Mouse (Mus musculus) ES-Bruce4 (cell line): ENCODE results near the gene Nadk2.

Experiments
- CTCF ChIP-seq: IDR thresholded peaks from one replicate; pipeline ENCODE4 v1.8.1; 2011; ENCODE audit warnings: low read depth, low read length
- EP300 ChIP-seq: IDR thresholded peaks from 2 replicates; pipeline ENCODE4 v1.6.1; 2011; ENCODE audit warnings: low read depth, low read length; ENCODE audit not compliant: insufficient read depth
- POLR2A ChIP-seq: IDR thresholded peaks from one replicate; pipeline ENCODE4 v1.8.1; 2011; ENCODE audit warnings: low read length; ENCODE audit not compliant: insufficient read depth

DNA sequence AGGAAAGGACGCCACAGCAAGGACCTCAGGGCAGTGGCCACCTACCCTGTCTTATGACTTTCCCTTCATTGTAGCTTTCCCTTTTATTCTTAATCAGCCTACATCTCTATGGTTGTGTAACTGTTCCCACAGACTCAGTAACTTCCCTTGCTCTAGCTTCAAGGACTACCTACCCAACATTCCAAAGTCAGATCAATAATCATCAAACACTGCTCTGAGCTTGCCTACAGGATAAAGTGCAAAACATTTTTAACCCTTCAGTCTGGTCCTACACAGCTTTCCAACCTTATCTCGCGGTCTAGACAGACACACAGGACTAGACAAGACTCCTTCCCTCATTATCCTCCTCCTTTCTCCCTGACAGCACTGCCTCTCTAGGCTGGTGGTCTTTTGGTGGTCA, 707 bp upstream of the Nadk2 start:
- TF ChIP-seq EP300, result no peak
- no peak for TF ChIP-seq CTCF
- no peak for TF ChIP-seq POLR2A
